Mouse (Mus musculus): Measurements from ENCODE around the gene Vps4b.

Gene Vps4b

DNA sequence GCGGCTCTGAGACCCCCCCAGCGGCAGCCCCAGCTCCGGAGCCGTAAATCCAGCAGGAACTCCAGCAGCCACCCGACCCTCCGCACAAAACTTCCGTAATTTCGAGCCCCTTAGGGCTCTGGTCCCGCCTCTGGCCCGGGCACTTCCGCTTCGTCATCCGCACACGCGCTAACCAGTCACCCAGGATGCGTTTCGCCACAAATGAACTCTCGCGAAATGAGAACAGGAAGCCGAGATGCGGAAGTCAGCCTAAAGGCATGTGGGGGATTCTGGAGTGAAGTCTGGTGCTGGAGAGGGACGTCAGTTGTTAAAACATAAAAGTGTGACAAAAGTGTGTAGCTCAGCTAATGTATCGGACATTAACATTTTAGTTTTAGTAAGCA is at the start of gene Vps4b:
TSS of gene Vps4b (minus strand) at position 187 of the 383 bp plus-strand sequence.
- DNase-seq (ENCODE audit: inconsistent age in 2 of 2, low spot score in 1 of 2), result peak; percentile 94 to 97

DNA sequence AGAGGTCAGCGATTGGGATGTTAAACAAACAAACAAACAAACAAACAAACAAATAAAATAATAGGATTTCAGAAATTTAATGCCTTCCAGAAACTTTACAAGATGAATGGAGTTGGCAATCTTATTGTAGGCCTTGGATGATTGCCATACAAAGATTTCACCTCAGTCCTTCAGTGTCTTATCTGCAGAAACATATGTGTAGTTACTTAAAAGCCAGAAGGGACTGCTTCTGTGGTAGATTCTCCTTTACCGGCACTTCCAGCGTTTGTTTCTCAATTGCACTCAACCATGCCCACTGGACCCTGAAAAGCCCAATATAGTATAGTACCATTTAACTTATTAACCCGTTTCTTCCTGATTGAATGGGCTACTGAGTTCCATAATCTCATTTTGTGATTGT is 32.3 kb upstream of the Vps4b start:
- DNase-seq (ENCODE audit: inconsistent age in 2 of 2, low spot score in 1 of 2), result no peak

DNA sequence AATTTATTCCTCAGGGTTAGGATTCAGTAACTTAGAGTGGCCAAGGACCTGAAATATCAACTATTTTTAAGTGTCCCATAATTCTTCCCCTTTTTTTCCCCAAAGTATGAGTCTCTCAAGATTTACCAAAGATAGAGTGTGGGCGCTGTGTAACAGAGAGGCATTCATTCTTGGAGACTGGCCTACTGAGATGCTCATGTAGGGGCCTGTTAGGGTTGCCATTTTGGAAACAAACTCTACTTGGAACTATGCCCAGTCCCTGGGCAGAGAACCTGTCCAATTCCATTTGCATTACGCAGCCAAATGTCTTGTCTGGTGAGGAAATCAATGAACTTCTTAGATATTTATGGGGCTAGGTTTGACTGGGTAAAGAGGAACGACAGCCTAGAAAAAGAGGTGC is 25.8 kb upstream of the Vps4b start:
- peak in 1 of 2 experiments; percentile 27 for DNase-seq (ENCODE audit: inconsistent age in 2 of 2, low spot score in 1 of 2)

DNA sequence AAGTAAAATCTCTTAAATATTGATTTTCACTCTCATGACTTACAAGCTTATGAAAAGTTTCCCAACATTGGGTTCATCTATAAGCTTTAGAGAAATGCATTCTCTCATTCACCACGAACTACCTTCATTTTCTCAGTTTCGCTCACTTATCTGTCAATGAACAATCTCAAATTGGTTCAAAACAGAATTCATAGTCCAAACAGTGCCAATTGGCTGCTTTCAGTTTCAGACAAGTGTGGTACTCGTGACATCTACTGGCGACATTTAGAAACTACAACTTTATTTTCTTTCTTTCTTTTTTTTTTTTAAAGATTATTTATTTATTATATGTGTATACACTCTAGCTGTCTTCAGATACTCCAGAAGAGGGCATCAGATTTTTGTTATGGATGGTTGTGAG is 21.8 kb upstream of the Vps4b start:
- DNase-seq (ENCODE audit: inconsistent age in 2 of 2, low spot score in 1 of 2), result peak in 1 of 2 experiments; percentile 44

DNA sequence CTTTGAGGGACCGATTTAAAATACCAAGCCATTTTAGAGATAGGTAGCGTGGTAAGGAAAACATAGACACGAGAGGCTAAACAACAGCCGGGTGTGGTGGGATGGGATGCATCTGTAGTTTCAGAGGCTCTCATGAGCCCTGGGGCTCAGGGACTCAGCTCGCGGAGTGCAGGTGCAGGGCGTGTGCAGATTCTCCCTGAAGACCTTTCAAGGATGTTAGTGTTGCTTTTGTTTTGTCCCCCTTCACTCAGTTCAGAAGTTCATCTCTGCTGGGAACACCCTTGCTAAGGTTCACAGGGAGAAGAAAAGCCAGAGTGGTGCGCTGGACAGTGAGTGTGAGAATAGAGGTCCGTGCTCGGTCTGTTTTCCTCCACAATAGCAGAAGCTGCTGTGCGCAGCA is 20.2 kb upstream of the Vps4b start:
- DNase-seq (ENCODE audit: inconsistent age in 2 of 2, low spot score in 1 of 2), result no peak

DNA sequence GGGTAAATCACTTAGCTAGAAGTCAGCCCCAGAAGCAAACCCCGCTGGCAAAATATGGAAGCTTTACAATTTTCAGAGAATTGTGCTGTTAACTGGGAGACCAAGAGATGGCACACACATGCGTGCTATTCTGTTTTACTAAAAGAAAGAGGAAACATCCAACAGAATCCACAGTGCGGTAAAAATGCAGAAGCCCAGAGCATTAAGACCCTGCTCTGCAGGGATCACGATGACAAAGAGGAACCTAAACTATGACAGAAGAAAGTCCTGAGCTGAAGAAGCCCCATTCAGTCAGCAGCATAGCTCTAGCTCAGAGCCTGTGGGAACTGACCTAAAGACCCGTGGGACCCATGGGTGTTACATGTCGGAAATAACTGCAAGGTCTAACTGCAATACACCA is 18.7 kb upstream of the Vps4b start:
- DNase-seq (ENCODE audit: inconsistent age in 2 of 2, low spot score in 1 of 2), result no peak

DNA sequence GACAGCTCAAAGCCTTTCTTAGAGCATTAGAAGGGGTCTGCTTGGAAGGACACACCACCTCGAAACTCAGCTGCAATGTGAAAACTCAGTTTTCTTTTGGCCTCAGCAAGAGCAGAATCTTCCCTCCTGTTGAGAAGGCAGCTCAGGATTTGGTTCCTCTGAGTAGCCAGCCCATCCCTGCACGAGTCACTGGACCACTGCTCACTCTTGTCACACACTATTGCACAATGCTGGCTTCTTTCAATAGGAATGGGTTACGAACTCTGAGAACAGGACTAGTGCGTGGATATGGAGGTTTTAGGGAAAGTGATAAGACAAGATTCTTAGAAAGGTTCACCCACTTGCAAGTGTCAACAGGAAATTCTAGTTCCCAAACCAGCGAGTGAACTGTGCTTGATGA is 18.3 kb upstream of the Vps4b start:
- DNase-seq (ENCODE audit: inconsistent age in 2 of 2, low spot score in 1 of 2), result no peak

DNA sequence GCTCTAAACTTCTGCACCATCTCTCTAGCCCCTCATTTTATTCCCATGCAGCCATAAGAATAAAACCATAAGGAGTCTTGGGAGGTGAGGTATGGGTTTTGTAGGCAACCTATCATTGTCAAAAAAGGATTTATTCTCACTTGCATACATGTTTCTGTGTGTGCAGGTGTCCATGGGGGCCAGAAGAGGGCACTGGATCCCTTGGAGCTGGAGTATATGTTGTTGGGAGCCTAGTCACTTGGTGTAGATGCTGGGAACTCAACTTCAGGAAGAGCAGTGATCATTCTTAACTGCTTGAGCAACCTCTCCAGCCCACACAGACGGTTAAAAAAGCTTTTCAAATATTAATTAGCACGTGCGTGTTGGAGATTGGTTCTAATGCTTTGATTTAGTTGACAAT is 3.4 kb upstream of the Vps4b start:
- DNase-seq (ENCODE audit: inconsistent age in 2 of 2, low spot score in 1 of 2), result no peak

DNA sequence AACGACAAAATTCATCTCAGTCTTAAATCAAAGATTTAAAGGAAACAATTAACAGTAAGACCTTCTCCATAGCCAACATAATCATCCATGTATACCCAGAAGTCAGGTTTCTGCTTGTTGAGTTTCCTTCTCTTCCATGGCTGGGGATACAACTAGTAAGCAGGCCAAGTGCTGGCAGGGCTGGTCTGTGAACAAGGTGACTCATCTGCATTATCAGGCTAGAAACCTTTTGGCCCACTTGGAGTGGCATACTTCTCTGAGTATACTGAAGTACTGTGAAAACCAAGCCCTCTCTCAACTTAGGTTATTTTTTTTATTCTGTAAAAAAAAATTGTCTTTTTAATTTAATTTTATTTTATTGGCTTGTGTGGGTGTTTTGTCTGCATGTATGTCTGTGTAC is 2.9 kb upstream of the Vps4b start:
- no peak for DNase-seq (ENCODE audit: inconsistent age in 2 of 2, low spot score in 1 of 2)

DNA sequence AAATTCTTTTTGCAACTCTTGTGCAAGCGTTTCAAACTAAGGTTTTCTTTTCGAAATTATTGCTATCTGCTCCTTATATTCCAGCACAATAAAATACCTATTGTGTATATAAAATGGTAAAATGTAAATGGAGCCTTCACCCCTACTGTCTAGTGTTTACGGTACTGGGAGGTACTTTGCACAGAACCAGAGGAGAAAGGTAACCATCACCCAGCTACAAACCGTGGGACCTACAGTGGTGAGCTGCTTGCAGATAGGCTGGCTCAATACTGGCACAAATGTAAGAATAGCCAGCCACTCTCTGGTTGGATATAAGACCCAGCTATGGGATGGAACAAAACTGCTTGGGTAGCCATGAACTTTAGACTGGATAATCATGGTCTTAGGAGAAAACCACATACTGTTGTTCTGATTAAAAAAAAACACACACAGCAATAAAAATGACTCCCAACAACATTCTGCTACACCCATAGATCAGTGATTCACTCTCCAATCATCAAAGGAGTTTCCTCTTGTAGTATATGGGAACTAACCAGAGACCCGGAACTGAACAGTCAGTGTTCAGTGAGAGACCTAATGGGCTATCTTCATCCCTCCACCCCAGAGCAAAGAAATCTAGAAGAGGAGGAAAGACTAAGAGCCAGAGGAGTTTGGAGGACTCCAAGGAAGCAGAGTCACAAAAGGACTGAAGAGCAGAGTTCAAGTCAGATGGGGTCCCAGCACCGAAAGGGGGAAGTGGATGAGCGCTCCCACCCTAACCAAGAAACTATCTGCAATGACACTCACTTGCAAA is 655 bp upstream of the Vps4b start:
- DNase-seq (ENCODE audit: inconsistent age in 2 of 2, low spot score in 1 of 2), result no peak

DNA sequence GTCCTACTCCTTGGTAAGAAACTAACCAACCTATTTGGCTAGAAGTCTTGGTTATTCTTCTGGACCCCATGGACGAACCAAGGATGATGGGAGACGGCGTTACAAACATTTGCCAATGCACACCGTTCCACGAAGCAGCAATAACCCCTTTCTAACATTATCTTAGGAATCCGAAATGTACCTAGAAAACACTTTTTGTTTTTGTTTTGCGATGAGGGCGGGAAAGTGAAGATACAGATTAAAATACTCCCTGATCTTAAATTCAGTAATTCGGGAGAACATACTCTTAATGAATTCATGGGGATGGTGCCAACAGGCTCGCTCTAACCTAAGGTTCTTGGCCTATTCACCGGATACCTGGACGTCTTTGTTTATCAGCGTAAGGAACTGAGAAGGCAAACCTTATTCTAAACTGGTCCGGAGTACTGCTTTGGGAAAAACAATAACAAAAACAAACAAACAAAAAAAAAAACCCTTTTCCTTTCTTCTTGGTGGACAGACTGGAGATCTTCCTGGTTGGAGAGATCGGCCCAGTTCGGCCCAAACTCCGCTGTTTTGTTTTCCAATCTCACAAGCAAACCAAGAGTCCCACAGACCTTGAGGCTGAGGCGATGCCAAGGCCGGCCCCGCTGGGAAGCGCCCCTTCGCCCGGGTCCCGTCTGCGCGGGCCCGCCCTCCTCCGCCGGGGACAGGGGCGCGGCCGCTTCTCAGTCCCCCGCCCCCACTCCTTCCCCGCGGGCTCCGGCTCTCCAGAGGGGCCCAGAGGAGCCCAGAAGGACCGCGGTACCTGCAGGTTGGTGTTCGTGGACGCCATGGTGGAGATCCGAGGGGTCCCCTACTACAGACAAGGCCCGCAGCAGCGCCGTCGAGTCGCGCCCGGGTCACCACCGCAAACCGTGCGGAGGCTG is 640 bp downstream of the Vps4b start:
- DNase-seq (ENCODE audit: inconsistent age in 2 of 2, low spot score in 1 of 2), result no peak

DNA sequence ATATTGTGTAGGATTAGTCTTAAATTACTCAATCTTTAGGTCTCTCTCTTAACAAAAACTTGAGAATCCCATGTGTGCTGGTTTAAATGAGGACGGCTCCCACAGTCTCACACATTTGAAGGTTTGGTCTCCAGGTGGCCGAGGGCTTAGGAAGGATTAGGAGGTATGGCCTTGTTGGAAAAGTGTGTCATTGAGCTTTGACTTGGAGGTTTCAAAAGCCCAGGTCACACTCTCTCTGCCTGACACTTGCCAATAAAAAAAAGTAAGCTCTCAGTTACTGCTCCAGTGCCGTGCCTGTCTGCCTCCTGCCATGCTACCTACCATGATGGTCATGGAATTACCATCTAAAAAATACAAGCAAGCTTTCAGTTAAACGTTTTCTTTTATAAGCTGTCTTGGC is 21.6 kb downstream of the Vps4b start:
- DNase-seq (ENCODE audit: inconsistent age in 2 of 2, low spot score in 1 of 2), result no peak

DNA sequence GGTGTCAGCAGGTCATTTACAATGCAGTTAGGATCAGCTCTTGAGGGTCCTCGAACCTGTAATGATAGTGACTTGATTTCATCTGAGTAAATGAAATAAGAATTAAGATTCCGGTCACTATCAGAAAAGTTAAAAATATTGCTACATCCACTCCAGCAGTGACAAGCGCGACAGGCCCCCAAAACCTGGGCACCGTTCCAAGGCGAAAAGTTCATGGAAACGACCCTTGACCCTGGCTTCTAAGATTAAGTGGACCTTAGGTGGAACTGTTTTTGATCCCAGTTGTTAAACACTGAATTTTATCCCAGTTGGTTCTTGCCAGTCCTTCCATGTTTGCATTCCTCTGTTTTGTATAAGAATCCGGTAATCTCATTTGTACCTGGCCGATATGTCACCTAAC is 22.4 kb downstream of the Vps4b start:
- peak in 1 of 2 experiments; percentile 52 for DNase-seq (ENCODE audit: inconsistent age in 2 of 2, low spot score in 1 of 2)

DNA sequence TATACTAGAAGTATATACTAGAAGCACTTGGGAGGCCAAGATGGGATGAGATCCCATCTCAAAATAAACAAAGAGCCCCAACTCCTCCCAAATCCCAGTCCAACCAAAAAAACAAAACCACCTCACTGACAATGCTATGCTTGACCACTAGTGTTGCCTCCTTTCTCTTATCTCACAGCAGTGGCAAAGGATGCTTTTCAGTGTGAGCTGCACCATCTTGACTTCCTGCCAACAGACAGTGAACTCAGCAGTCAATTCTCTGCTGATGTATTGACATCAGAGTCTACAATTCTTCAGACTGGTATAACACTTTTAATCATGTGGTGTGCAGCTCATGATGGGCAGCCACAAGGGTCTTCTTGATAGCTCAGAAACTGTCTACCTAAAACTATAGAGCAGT is 27.8 kb downstream of the Vps4b start:
- DNase-seq (ENCODE audit: inconsistent age in 2 of 2, low spot score in 1 of 2), result no peak

DNA sequence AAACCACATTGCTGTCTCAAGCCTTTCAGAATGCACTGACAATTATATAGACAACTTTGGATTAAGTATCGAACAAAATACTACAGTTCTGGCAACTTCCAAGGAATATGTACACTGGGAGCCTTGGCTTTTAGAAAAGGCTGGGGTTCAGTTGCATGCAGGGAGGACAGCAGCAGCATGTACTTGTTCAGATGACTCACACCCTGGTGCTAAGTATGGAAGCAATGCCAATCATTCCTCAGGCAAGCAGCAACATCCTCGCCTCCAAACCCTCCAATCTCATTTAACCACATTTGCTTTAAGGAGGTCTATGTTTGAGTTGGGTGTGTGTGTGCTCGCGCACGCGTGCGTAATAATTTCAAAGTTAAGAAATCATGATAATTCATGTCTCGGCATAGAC is 30.8 kb downstream of the Vps4b start:
- no peak for DNase-seq (ENCODE audit: inconsistent age in 2 of 2, low spot score in 1 of 2)

DNA sequence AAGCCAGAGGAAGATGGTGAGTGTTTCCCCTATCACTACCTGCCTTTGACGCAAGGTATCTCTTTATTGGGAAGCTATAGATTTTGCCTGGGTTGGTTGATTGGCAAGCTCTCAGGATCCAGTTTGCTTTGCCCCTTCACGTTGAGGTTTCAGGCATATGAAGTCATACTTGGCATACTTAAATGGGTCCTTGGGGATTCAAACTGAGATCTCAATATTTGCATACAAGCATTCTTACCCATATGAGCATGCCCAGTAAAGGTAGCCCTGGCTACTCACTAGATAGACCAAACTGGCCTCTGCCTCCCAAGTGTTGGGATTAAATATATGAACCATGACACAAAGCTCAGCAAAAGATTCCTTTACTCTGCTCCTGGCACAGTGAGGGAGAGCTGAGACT is 31.7 kb downstream of the Vps4b start:
- DNase-seq (ENCODE audit: inconsistent age in 2 of 2, low spot score in 1 of 2), result no peak

DNA sequence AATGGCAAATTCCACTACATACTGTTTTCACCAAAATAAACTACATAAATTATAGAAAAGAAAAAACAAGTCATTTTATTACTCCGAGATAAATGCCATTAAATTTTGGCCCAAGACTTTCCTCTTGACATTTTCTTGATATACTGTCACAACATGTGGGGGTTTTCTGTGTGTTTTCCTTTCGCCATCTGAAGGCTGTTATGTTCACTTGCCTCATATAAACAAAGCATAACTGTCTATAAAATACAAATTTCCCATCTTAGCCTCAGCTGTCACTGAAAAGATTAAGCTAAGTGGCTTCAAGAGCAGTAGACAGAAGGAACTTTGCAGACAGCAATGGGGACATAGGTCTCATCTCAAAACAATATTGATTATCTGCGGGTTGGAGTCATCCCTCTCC is 32.2 kb downstream of the Vps4b start:
- DNase-seq (ENCODE audit: inconsistent age in 2 of 2, low spot score in 1 of 2), result no peak

DNA sequence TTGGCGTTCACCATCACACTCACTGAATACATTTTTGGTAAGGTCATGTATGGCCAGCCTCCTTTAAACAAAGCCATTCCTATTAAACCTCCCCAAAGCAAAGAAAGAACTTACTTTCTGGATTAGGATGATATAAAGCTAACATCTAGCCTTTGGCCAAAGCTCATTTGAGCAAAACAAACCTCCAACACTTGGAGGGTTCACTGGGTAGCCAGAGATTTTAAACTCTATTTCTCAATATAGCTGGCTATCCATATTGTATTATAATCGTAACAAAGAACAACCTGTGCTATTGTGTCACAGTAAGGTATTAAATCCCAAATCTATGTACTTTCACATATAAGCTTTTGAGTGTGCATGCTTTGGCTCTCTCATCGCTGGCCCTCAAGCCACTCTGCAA is 35.8 kb downstream of the Vps4b start:
- no peak for DNase-seq (ENCODE audit: inconsistent age in 2 of 2, low spot score in 1 of 2)

DNA sequence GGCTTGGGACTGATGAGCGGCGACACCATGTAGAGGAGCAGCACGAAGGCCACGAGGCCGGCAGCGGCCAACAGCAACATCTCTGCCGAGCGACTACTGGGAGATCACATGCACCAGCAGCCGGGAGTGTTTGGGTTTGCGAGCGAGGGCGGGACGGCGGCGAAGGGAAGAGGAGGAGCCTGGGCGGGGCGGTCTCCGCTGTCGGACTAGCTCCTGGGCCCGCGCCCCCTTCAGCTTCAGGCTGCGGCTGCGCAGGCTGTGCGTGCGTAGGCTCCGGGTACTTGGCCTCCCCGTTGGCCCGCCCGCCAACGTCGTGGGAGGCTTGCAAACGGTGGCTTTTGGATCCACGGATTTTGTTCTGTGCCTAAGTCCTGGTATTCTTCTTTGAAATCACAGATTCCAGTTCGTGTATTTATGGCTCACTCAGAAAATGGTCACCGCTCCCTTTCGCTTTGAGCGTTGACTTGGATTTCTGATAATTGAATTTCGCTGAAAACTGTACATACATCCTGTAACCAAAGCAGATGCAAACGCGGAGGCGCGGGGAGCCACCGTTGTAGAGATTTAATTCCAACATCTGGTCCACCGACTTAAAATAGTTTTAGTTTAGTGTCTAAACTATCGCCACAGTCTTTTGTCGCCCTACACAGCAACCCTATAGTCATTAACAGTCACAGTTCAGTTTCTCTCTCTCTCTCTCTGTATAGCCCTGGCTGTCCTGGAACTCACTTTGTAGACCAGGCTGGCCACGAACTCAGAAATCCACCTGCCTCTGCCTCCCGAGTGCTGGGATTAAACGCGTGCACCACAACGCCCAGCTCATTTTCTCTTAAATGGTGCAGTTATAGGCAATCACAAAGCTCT is 36.7 kb downstream of the Vps4b start, which contains the start of gene Kdsr:
TSS of gene Kdsr (minus strand) at position 156 of the 864 bp plus-strand sequence.
- peak; percentile 99 for DNase-seq (ENCODE audit: inconsistent age in 2 of 2, low spot score in 1 of 2)

DNA sequence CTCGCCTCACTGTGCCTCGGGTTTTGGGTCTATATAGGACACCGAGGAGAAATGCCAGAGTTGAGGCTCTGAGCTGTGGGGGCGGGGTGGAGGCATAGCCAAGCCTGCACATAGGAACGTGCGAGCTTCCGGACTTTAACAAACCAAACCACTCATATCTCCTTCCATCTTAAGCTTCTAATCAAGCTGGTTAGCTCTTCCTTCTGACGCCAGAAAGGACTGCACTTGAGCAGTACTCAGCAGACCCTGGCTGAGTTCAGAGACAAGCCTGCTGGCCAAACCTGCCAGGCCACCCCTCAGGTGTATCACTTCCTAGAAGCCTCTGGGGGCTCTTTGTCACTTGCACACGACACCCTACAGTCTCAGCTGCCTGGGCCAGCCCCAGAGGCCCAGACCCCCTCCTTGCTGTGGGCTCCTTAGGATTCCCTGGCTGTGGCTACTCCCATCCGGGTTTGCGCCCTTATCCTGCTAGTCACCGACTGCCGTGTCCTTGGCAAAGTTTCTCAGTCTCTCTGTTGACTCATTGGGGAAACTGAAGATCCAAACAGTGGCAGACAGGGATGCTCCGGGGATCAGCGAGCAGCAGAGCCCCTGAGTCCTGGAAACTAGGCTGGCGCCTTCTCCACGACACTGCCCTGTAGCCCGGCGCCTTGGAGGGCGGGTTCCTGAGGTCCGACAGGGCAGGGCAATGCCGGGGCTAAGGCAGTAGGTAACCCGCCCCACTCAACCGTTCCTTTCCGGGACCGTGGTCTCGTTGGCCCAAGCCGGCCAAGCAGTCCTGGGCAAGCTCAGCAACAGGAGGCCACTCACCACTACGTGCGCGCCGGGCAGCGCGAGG is 37.6 kb downstream of the Vps4b start:
- peak; percentile 80 to 90 for DNase-seq (ENCODE audit: inconsistent age in 2 of 2, low spot score in 1 of 2)
